Comparison of ENCODE assay signal across 9 mouse cellular contexts in genomic region chr17:47144460-47144859, GRCm38 (mm10).
DNase-seq lines count a peak whose midpoint lies in the region; ATAC-seq and TF ChIP-seq lines count a peak whose summit lies in the region.
"Had no signal": no experiment of that assay in that cellular context is flagged by ENCODE, and none has a peak within 500 bp of the region (broad histone marks: within the 10 kb centered on the region; RNA-seq: fewer than 3 reads in every experiment).

No protein-coding gene starts in this region.

- intact Hi-C loops in gastrocnemius, adult 2 months (cut with DNase I): no loop called here

- ATAC-seq in liver, embryonic 11.5 days (replicated peaks; ENCODE audit: low FRiP score): no peak

- no peak for TF ChIP-seq CTCF in gastrocnemius, adult 2 months (IDR thresholded peaks at IDR 0.05)

- no peaks in the 10 kb centered on the region for H3K36me3 ChIP-seq in liver, embryonic 11.5 days (ENCODE audit: control insufficient read depth, insufficient read depth, low read length)

- H3K4me3 ChIP-seq in gastrocnemius, adult 2 months: no peak overlapping the region; the same call in 1 of the 2 replicates
- H3K4me3 ChIP-seq in liver, embryonic 11.5 days (ENCODE audit: low read depth, low read length): no peak overlapping the region

- no peak overlapping the region for H3K4me2 ChIP-seq in liver, embryonic 11.5 days

- peaks cover 5% of the 10 kb centered on the region; the same call in 1 of the 2 replicates for H3K4me1 ChIP-seq in liver, embryonic 11.5 days (replicated peaks; ENCODE audit: control insufficient read depth, insufficient read depth, low read length)

- peaks cover 8% of the 10 kb centered on the region for H3K27me3 ChIP-seq in liver, embryonic 11.5 days (replicated peaks; ENCODE audit: control insufficient read depth, insufficient read depth, low read length)

- H3K27ac ChIP-seq in gastrocnemius, adult 2 months: no peak overlapping the region
- H3K27ac ChIP-seq in liver, embryonic 11.5 days (ENCODE audit: low read depth, low read length): no peak overlapping the region

- no peak overlapping the region for H3K9ac ChIP-seq in liver, embryonic 11.5 days (ENCODE audit: low read depth, low read length)

- no peaks in the 10 kb centered on the region for H3K9me3 ChIP-seq in liver, embryonic 11.5 days (ENCODE audit: control insufficient read depth, low read length)

- WGBS in liver, embryonic 11.5 days: 76% methylated on average over 7 of the region's 7 CpGs

- DNase-seq in gastrocnemius, adult 2 months: peak; percentile 51
- DNase-seq in gastrocnemius, postnatal 4 days (ENCODE audit: low spot score in 2 of 2): no peak
- peak; percentile 23 for DNase-seq in right cerebral cortex, postnatal 4 days
- no peak for DNase-seq in right cerebral cortex, postnatal 25 days
- peak; percentile 56 to 63 for DNase-seq in kidney, postnatal 25 days
- DNase-seq in B cell, adult 2 months: no peak
- no peak for DNase-seq in liver, embryonic 11.5 days (ENCODE audit: low spot score)
- no peak for DNase-seq in frontal cortex, postnatal 14 days (ENCODE audit: low spot score in 2 of 2)
- DNase-seq: cerebellum, adult 9-10 months had no signal

Comparison
In these comparisons a context has a peak if more than half of its experiments do, and no peak if none do; other contexts are left out.
1. DNase-seq: peak in gastrocnemius, adult 2 months (single experiment), right cerebral cortex, postnatal 4 days (single experiment) and kidney, postnatal 25 days (2 of 2); none in gastrocnemius, postnatal 4 days (0 of 2), right cerebral cortex, postnatal 25 days (single experiment), B cell, adult 2 months (0 of 2), liver, embryonic 11.5 days (single experiment) and frontal cortex, postnatal 14 days (0 of 2).